Mouse (Mus musculus): ENCODE measurements around the gene Slc39a7.

- TF ChIP-seq CTCF (IDR thresholded peaks at IDR 0.05; ENCODE audit: low read depth) (no peak), EP300 (IDR thresholded peaks at IDR 0.05; ENCODE audit: low read depth) (no peak)
These were observed 5.7 kb downstream of the Slc39a7 start for GRCm38 (mm10) chr17:34025756-34026151.

Measured in liver, postnatal 0 days (tissue).